Mouse (Mus musculus) kidney, embryonic 15.5 days (tissue): ENCODE results near the gene Ccdc187. TPM values are rescaled to one million over a fixed set of nuclear protein-coding genes. Genes with fewer than 3 reads are reported as not detected.

ENCODE experiments used
- ATAC-seq: fragments of 200-750 bp; cut with Nextera tagmentation; replicated peaks from 2 replicates; pipeline ENCODE4 v1.8.0; 2017; ENCODE audit warnings: moderate TSS enrichment; ENCODE audit not compliant: low FRiP score
- H3K27ac ChIP-seq: fragments of 300-500 bp; sonication (generic); 2 replicates; pipeline ENCODE4 v1.5.1; 2015; ENCODE audit warnings: mild to moderate bottlenecking, inconsistent platforms
- H3K27me3 ChIP-seq: fragments of 300-500 bp; sonication (generic); 2 replicates; pipeline ENCODE4 v1.6.1; 2015; ENCODE audit warnings: inconsistent platforms
- H3K36me3 ChIP-seq: fragments of 300-500 bp; sonication (generic); 2 replicates; pipeline ENCODE4 v1.6.1; 2015; ENCODE audit warnings: inconsistent platforms
- H3K4me1 ChIP-seq: fragments of 300-500 bp; sonication (generic); 2 replicates; pipeline ENCODE4 v1.6.1; 2015; ENCODE audit warnings: inconsistent platforms
- H3K4me2 ChIP-seq: fragments of 300-500 bp; sonication (generic); 2 replicates; pipeline ENCODE4 v1.6.1; 2015; ENCODE audit warnings: moderate library complexity, mild to moderate bottlenecking, inconsistent platforms
- H3K4me3 ChIP-seq: fragments of 300-500 bp; sonication (generic); replicated peaks from 2 replicates; pipeline ENCODE4 v1.5.1; 2015; ENCODE audit warnings: mild to moderate bottlenecking, inconsistent platforms
- H3K9ac ChIP-seq: fragments of 300-500 bp; sonication (generic); 2 replicates; pipeline ENCODE4 v1.6.1; 2015; ENCODE audit warnings: mild to moderate bottlenecking, inconsistent platforms
- H3K9me3 ChIP-seq: fragments of 300-500 bp; sonication (generic); replicated peaks from 2 replicates; pipeline ENCODE4 v1.6.1; 2016; ENCODE audit warnings: inconsistent platforms
- WGBS: fragments of 180-500 bp; shearing (Covaris S2); methylation state at CpG from one replicate; pipeline ENCODE4 v1.1.7; 2015; ENCODE audit warnings: mixed read lengths; 5-methylcytosine and 5-hydroxymethylcytosine counted together
- polyA plus RNA-seq: library from polyadenylated mRNA; unstranded; fragments of >200 nt; fragmentation: Nextera tagmentation; extraction: Ambion mirVana; gene quantifications from 2 replicates; pipeline ENCODE4 v1.2.1, GENCODE M21; 2015

Ccdc187 gene
- polyA plus RNA-seq, 1 experiment from 2014 or later = 0.04 TPM

GRCm38 (mm10) chr2:26324917-26325316 is 30.6 kb upstream of the Ccdc187 start:
- Histone ChIP-seq H3K9me3 (no peaks in the 10 kb centered on the region), H3K36me3 (peaks cover 70% of the 10 kb centered on the region), H3K4me1 (0 out of 2 replicates have a peak, but pooled peaks cover 2% of the 10 kb centered on the region), H3K27me3 (no peaks in the 10 kb centered on the region), H3K4me3 (no peak overlapping the region), H3K27ac (no peak overlapping the region), H3K4me2 (no peak overlapping the region), H3K9ac (no peak overlapping the region)
- WGBS = 88% methylated on average over 2 of the region's 2 CpGs
- ATAC-seq = no peak

- H3K36me3 ChIP-seq = peaks cover 59% of the 10 kb centered on the region
- H3K27ac ChIP-seq = no peak overlapping the region
- 86% methylated on average over 13 of the region's 13 CpGs for WGBS
- no peak for ATAC-seq
- H3K9me3 ChIP-seq = no peaks in the 10 kb centered on the region
- H3K4me1 ChIP-seq = no peaks in the 10 kb centered on the region
- no peak overlapping the region for H3K4me3 ChIP-seq
- no peaks in the 10 kb centered on the region for H3K27me3 ChIP-seq
- H3K4me2 ChIP-seq = no peak overlapping the region
- H3K9ac ChIP-seq = no peak overlapping the region
Measured at GRCm38 (mm10) chr2:26323589-26324325, 29.4 kb upstream of the Ccdc187 start.

- WGBS = 88% methylated on average over 14 of the region's 14 CpGs
- no peak for ATAC-seq
- H3K27ac ChIP-seq = no peak overlapping the region
- no peaks in the 10 kb centered on the region for H3K9me3 ChIP-seq
- H3K36me3 ChIP-seq = peaks cover 35% of the 10 kb centered on the region
- no peak overlapping the region for H3K9ac ChIP-seq
- no peak overlapping the region for H3K4me2 ChIP-seq
- H3K4me1 ChIP-seq = peaks cover 28% of the 10 kb centered on the region
- H3K27me3 ChIP-seq = no peaks in the 10 kb centered on the region
- no peak overlapping the region for H3K4me3 ChIP-seq
Measured at GRCm38 (mm10) chr2:26320245-26321185, 26.2 kb upstream of the Ccdc187 start.

- Histone ChIP-seq H3K4me3 (no peak overlapping the region), H3K9ac (no peak overlapping the region), H3K36me3 (peaks cover 27% of the 10 kb centered on the region), H3K9me3 (no peaks in the 10 kb centered on the region), H3K4me1 (peaks cover 33% of the 10 kb centered on the region), H3K27me3 (no peaks in the 10 kb centered on the region), H3K4me2 (no peak overlapping the region), H3K27ac (no peak overlapping the region)
- ATAC-seq = no peak
- 88% methylated on average over 13 of the region's 13 CpGs for WGBS
Measured at GRCm38 (mm10) chr2:26319519-26320244, 25.3 kb upstream of the Ccdc187 start.

GRCm38 (mm10) chr2:26319109-26319508 is 24.8 kb upstream of the Ccdc187 start:
- Histone ChIP-seq H3K27ac (no peak overlapping the region), H3K4me3 (no peak overlapping the region), H3K4me2 (no peak overlapping the region), H3K9ac (no peak overlapping the region), H3K9me3 (no peaks in the 10 kb centered on the region), H3K4me1 (peaks cover 39% of the 10 kb centered on the region), H3K36me3 (peaks cover 21% of the 10 kb centered on the region), H3K27me3 (no peaks in the 10 kb centered on the region)
- no peak for ATAC-seq
- 89% methylated on average over 9 of the region's 9 CpGs for WGBS

- ATAC-seq = no peak
- 81% methylated on average over 3 of the region's 3 CpGs for WGBS
Measured at GRCm38 (mm10) chr2:26317991-26318672, 23.8 kb upstream of the Ccdc187 start.

GRCm38 (mm10) chr2:26317371-26317770 is 23.0 kb upstream of the Ccdc187 start:
- WGBS = 61% methylated on average over 3 of the region's 3 CpGs
- peak overlapping the region; percentile 96 for H3K27ac ChIP-seq
- no peak overlapping the region for H3K9ac ChIP-seq
- H3K4me3 ChIP-seq = peak overlapping the region; percentile 94; the same call in 1 of the 2 replicates
- H3K4me1 ChIP-seq = peaks cover 46% of the 10 kb centered on the region
- H3K27me3 ChIP-seq = no peaks in the 10 kb centered on the region
- H3K36me3 ChIP-seq = peaks cover 4% of the 10 kb centered on the region
- peak overlapping the region; percentile 66 for H3K4me2 ChIP-seq
- no peaks in the 10 kb centered on the region for H3K9me3 ChIP-seq
- no peak for ATAC-seq

More at GRCm38 (mm10) chr2:26317991-26318672, 23.8 kb upstream of the Ccdc187 start:
- peaks cover 11% of the 10 kb centered on the region for H3K36me3 ChIP-seq
- peaks cover 42% of the 10 kb centered on the region for H3K4me1 ChIP-seq
- H3K9me3 ChIP-seq = no peaks in the 10 kb centered on the region
- H3K27me3 ChIP-seq = no peaks in the 10 kb centered on the region
- no peak overlapping the region for H3K4me2 ChIP-seq
- H3K27ac ChIP-seq = no peak overlapping the region
- no peak overlapping the region for H3K9ac ChIP-seq
- no peak overlapping the region for H3K4me3 ChIP-seq

- WGBS = 58% methylated on average over 9 of the region's 9 CpGs
- H3K4me3 ChIP-seq = peak overlapping the region; percentile 94
- no peak for ATAC-seq
- H3K27ac ChIP-seq = peak overlapping the region; percentile 96
- no peaks in the 10 kb centered on the region for H3K9me3 ChIP-seq
- peak overlapping the region; percentile 89 for H3K9ac ChIP-seq
- H3K36me3 ChIP-seq = no peaks in the 10 kb centered on the region
- H3K27me3 ChIP-seq = no peaks in the 10 kb centered on the region
- peaks cover 49% of the 10 kb centered on the region for H3K4me1 ChIP-seq
- H3K4me2 ChIP-seq = peak overlapping the region; percentile 66
Measured at GRCm38 (mm10) chr2:26316576-26317246, 22.4 kb upstream of the Ccdc187 start.

- H3K4me1 ChIP-seq = peaks cover 51% of the 10 kb centered on the region
- 0% methylated on average over 11 of the region's 11 CpGs for WGBS
Measured at GRCm38 (mm10) chr2:26315925-26316311, 21.6 kb upstream of the Ccdc187 start.

GRCm38 (mm10) chr2:26315072-26315924 is 20.9 kb upstream of the Ccdc187 start, which contains the start of gene Gpsm1:
Gpsm1 (plus strand) TSS chr2:26315515.
- Histone ChIP-seq H3K4me1 (peaks cover 51% of the 10 kb centered on the region), H3K4me3 (peak within 1 kb of the TSS; percentile 94), H3K9me3 (no peaks in the 10 kb centered on the region), H3K27ac (peak within 1 kb of the TSS; percentile 96), H3K27me3 (no peaks in the 10 kb centered on the region), H3K4me2 (peak within 1 kb of the TSS; percentile 66), H3K9ac (peak within 1 kb of the TSS; percentile 89), H3K36me3 (no peaks in the 10 kb centered on the region)
- WGBS = under 1% methylated on average over 61 of the region's 66 CpGs
- peak; percentile 87 for ATAC-seq

More at GRCm38 (mm10) chr2:26315925-26316311, 21.6 kb upstream of the Ccdc187 start:
- no peaks in the 10 kb centered on the region for H3K9me3 ChIP-seq
- no peaks in the 10 kb centered on the region for H3K27me3 ChIP-seq
- no peaks in the 10 kb centered on the region for H3K36me3 ChIP-seq
- H3K4me2 ChIP-seq = peak overlapping the region; percentile 66
- ATAC-seq = peak; percentile 34
- H3K9ac ChIP-seq = peak overlapping the region; percentile 89
- peak overlapping the region; percentile 96 for H3K27ac ChIP-seq
- peak overlapping the region; percentile 94 for H3K4me3 ChIP-seq
